Mouse (Mus musculus): ENCODE results near the gene Plbd2.

Plbd2 gene

DNA sequence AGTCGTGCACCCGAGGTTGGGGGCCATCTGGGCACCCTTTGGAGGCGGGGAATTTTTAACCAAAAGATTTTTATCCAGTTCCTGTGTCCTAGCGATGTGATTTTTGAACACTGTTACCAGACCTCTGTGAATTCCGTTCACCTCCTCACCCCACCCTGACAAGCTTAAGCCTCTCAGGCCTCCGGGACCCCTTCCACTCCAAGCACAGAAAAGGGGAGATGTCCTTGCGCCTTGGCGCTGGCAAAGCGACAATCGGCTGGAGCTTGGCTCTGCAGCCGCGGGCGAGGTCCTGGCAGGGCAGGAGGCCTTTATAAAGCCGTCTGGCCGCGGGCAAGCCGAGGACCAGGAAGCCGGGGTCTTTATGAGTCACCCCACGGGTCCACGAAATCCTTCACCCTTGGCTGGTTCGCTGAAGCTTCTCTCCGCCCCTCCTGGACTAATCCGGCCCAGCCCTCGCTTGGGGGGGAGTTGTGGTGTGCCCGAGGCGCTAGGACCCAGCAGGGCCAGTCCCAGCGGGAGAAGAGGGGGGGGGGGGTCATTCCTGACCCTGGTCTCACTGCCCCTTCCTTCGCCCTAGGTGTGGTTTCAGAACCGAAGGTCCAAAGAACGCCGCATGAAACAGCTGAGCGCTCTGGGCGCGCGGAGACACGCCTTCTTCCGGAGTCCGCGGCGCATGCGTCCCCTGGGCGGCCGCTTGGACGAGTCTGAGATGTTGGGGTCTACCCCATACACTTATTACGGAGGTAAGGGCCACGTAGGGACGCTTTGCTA lies 67.5 kb downstream of the Plbd2 start:
- DNase-seq, result no peak

DNA sequence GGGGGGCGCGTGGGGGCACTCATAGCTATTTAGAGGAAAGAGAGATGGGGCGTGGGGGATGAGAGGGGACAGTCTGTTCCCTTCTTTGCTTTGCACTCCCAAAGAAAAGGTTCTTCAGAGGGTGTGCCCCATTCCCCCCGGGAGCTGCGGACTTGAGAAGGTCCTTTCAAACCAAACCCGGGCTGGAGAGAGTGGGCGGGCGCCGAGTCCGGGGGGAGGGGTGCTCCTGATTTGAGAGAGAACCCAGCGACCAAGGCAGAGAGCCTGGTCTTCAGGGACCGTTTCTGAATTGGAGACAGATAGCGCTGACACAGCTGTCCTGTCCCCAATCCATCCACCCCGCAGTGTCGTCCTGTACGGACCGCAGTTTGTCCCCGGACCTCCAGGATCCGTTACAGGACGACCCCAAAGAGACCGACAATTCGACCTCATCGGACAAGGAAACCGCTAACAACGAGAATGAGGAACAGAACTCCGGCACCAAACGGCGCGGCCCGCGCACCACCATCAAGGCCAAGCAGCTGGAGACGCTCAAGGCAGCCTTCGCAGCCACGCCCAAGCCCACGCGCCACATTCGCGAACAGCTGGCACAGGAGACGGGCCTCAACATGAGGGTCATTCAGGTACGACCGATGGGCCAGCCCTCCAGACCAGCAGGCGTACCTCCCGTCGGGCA lies 68.3 kb downstream of the Plbd2 start:
- no peak for DNase-seq

DNA sequence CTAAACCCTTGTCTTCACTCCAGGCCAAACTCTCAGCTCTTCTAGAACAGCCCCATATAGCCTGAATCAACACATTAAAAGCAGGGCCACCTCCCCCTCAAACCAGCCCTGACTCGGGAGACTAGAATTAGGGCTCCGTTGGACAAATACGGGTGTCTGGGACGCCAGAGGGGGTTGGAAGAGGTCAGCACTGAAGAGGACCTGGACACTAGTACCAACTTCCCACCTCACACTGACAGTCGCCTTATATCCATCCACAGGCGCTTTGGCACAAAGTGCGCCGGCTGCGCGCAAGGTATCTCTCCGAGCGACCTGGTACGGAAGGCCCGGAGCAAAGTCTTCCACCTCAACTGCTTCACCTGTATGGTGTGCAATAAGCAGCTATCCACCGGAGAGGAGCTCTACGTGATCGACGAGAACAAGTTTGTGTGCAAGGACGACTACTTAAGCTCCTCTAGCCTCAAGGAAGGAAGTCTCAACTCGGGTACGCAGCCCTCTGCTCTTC lies 69.1 kb downstream of the Plbd2 start:
- no peak for DNase-seq
